8 mouse cellular contexts compared by ENCODE assay signal in the genomic region with DNA sequence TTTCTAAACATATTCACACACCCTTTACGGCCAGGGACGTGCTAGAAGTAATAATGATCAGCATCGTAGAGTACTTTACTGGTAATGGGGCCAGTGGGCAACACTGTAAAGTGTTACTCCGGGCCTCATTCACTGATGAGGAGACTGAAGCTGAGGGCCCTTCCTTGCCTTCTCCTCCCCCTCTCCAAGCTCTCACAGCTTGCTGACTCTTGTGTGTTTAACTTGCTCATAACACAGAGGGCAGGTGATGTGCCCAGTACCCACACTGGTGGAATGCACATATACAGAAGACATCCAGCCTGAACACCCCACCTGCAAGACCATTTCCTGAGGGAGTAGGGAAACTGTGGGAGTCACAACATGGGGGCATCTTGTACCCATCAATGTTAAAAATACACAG.
DNase-seq lines count a peak whose midpoint lies in the region; ATAC-seq lines count a peak whose summit lies in the region.

No protein-coding gene starts in this region.

- peak overlapping the region; percentile 94; the same call in 1 of the 2 replicates for H3K9ac ChIP-seq in heart, embryonic 14.5 days (ENCODE audit: low read length)
- H3K9ac ChIP-seq in hindbrain, embryonic 13.5 days: no peak overlapping the region

- peak overlapping the region; percentile 93 for H3K4me2 ChIP-seq in heart, embryonic 14.5 days (ENCODE audit: low read length)
- H3K4me2 ChIP-seq in hindbrain, embryonic 13.5 days: peak overlapping the region; percentile 77

- 46% methylated on average over 4 of the region's 4 CpGs for WGBS in heart, embryonic 14.5 days
- 55% methylated on average over 4 of the region's 4 CpGs for WGBS in hindbrain, embryonic 13.5 days

- peaks cover 7% of the 10 kb centered on the region; the same call in 1 of the 2 replicates for H3K36me3 ChIP-seq in heart, embryonic 14.5 days (ENCODE audit: control insufficient read depth, insufficient read depth, low read length)
- H3K36me3 ChIP-seq in hindbrain, embryonic 13.5 days: no peaks in the 10 kb centered on the region

- no peak for ATAC-seq in heart, embryonic 14.5 days (ENCODE audit: insufficient number of reproducible peaks, insufficient read depth, low FRiP score, low read depth)
- peak; percentile 11 for ATAC-seq in activated CD4-positive, CD25-positive, alpha-beta regulatory T cell, adult 4 months
- no peak for ATAC-seq in hindbrain, embryonic 13.5 days (ENCODE audit: low FRiP score)

- no peak for DNase-seq in heart, adult 11 months
- DNase-seq in lung, postnatal 36 days: peak; percentile 60
- no peak for DNase-seq in thymus, postnatal 0 days (ENCODE audit: low spot score)
- DNase-seq in adrenal gland, adult 2 months: no peak
- DNase-seq in gastrocnemius, postnatal 4 days (ENCODE audit: low spot score in 2 of 2): no peak

- H3K9me3 ChIP-seq in heart, embryonic 14.5 days (ENCODE audit: control insufficient read depth, low read length): no peaks in the 10 kb centered on the region
- no peaks in the 10 kb centered on the region for H3K9me3 ChIP-seq in hindbrain, embryonic 13.5 days

- H3K27me3 ChIP-seq in heart, embryonic 14.5 days (ENCODE audit: control insufficient read depth, insufficient read depth, low read length): no peaks in the 10 kb centered on the region
- H3K27me3 ChIP-seq in hindbrain, embryonic 13.5 days: no peaks in the 10 kb centered on the region

- peak overlapping the region in 1 of 2 experiments; percentile 87; a peak in 3 of 4 replicates for H3K27ac ChIP-seq in heart, embryonic 14.5 days (replicated peaks in 1 of 2; ENCODE audit: control insufficient read depth in 1 of 2, insufficient read depth in 1 of 2, low read depth in 2 of 2, low read length in 2 of 2)
- no peak overlapping the region for H3K27ac ChIP-seq in hindbrain, embryonic 13.5 days

- peaks cover 43 to 69% of the 10 kb centered on the region in 2 experiments for H3K4me1 ChIP-seq in heart, embryonic 14.5 days (ENCODE audit: control insufficient read depth in 2 of 2, insufficient read depth in 2 of 2, low read length in 2 of 2)
- H3K4me1 ChIP-seq in hindbrain, embryonic 13.5 days (replicated peaks): peaks cover 73% of the 10 kb centered on the region

- peak overlapping the region in 1 of 2 experiments; percentile 81; a peak in 3 of 4 replicates for H3K4me3 ChIP-seq in heart, embryonic 14.5 days (ENCODE audit: control insufficient read depth in 1 of 2, insufficient read depth in 1 of 2, low read depth in 1 of 2, low read length in 2 of 2)
- H3K4me3 ChIP-seq in hindbrain, embryonic 13.5 days: peak overlapping the region; percentile 54; the same call in 1 of the 2 replicates
